Mouse (Mus musculus): ENCODE results near the gene Ogfod3. TPM values are rescaled to one million over a fixed set of nuclear protein-coding genes. Genes with fewer than 3 reads are reported as not detected.

Gene Ogfod3
- polyA plus RNA-seq, 1 experiment from 2014 or later = 15.4 TPM

DNA sequence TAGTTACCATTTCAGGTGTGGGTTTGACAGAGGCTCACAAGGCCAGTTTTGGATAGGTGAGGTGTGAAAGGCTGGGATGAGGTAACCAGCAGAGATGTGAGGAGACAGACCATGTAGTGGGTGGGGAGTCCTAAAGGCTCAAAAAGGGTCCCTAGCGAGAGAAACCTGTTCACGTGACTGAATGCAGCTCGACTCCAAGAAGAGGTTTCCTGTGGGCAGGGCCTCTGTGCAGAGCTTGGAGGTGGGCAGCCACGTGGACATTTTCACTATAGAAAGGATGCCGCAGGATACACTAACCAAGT, 701 bp downstream of the Ogfod3 start:
- no peaks in the 10 kb centered on the region for H3K36me3 ChIP-seq (ENCODE audit: control insufficient read depth, insufficient read depth)
- H3K9ac ChIP-seq (ENCODE audit: low read depth, low read length) = peak overlapping the region; percentile 7; the same call in 1 of the 2 replicates
- H3K4me3 ChIP-seq (ENCODE audit: low read depth, low read length) = peak overlapping the region; percentile 86
- H3K4me1 ChIP-seq (ENCODE audit: control insufficient read depth, low read depth, low read length) = peaks cover 17% of the 10 kb centered on the region
- no peaks in the 10 kb centered on the region for H3K27me3 ChIP-seq (ENCODE audit: control insufficient read depth, insufficient read depth, low read depth, low read length)
- H3K27ac ChIP-seq (ENCODE audit: low read length) = no peak overlapping the region
- H3K9me3 ChIP-seq (replicated peaks; ENCODE audit: control insufficient read depth, low read length) = no peaks in the 10 kb centered on the region
- 0% methylated on average over 5 of the region's 5 CpGs for WGBS (ENCODE audit: insufficient replicate concordance)
- ATAC-seq (ENCODE audit: low read depth) = no peak
- H3K4me2 ChIP-seq (ENCODE audit: low read depth, low read length) = peak overlapping the region; percentile 88

DNA sequence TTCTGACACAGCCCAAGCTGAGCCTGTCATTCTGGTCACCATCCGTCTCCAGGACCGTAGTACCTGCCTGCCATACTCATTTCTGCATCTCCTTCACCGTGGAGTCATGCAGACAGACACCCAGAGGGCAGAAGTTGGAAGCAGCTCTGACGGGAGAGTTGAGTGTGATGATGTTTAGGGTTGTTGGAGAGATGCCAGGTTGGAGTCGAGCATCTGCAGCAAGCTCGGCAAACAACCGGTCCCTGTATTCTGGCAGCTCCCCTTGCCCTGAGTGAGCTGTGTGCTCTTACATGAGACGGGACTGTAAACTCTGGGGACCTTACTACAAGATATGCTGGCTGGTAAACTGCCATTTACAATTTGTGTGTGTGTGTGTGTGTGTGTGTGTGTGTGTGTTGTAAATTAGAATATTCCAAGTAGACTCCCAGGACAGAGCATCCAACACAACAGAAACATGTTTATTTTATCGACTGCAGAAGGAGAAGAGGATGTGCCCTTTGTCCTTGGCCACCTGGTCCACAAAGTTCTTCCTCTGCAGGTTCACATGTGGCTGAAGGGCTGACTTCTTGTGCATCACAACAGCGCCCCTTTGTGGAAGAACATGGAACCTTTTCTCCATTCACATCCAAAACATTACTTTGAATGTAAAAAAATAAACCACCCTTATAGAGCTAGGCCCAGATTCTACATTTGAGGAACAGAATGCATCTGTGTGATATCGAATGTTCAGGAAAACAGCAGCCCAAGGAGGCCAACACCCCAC, 2.9 kb downstream of the Ogfod3 start:
- ATAC-seq (ENCODE audit: low read depth) = no peak
- Histone ChIP-seq H3K27ac (ENCODE audit: low read length) (no peak overlapping the region), H3K27me3 (ENCODE audit: control insufficient read depth, insufficient read depth, low read depth, low read length) (no peaks in the 10 kb centered on the region), H3K36me3 (ENCODE audit: control insufficient read depth, insufficient read depth) (no peaks in the 10 kb centered on the region), H3K4me1 (ENCODE audit: control insufficient read depth, low read depth, low read length) (peaks cover 17% of the 10 kb centered on the region), H3K4me2 (ENCODE audit: low read depth, low read length) (no peak overlapping the region), H3K4me3 (ENCODE audit: low read depth, low read length) (no peak overlapping the region), H3K9me3 (replicated peaks; ENCODE audit: control insufficient read depth, low read length) (no peaks in the 10 kb centered on the region), H3K9ac (ENCODE audit: low read depth, low read length) (no peak overlapping the region)
- WGBS (ENCODE audit: insufficient replicate concordance) = 56% methylated on average over 11 of the region's 11 CpGs

- Histone ChIP-seq H3K27ac (ENCODE audit: low read length) (no peak overlapping the region), H3K4me2 (ENCODE audit: low read depth, low read length) (no peak overlapping the region), H3K9me3 (replicated peaks; ENCODE audit: control insufficient read depth, low read length) (no peaks in the 10 kb centered on the region), H3K36me3 (ENCODE audit: control insufficient read depth, insufficient read depth) (no peaks in the 10 kb centered on the region), H3K4me1 (ENCODE audit: control insufficient read depth, low read depth, low read length) (peaks cover 17% of the 10 kb centered on the region), H3K9ac (ENCODE audit: low read depth, low read length) (no peak overlapping the region), H3K27me3 (ENCODE audit: control insufficient read depth, insufficient read depth, low read depth, low read length) (no peaks in the 10 kb centered on the region), H3K4me3 (ENCODE audit: low read depth, low read length) (no peak overlapping the region)
- WGBS (ENCODE audit: insufficient replicate concordance) = 76% methylated on average over 6 of the region's 6 CpGs
- no peak for ATAC-seq (ENCODE audit: low read depth)
Observed at GRCm38 (mm10) chr11:121200781-121201180, 3.7 kb downstream of the Ogfod3 start.

DNA sequence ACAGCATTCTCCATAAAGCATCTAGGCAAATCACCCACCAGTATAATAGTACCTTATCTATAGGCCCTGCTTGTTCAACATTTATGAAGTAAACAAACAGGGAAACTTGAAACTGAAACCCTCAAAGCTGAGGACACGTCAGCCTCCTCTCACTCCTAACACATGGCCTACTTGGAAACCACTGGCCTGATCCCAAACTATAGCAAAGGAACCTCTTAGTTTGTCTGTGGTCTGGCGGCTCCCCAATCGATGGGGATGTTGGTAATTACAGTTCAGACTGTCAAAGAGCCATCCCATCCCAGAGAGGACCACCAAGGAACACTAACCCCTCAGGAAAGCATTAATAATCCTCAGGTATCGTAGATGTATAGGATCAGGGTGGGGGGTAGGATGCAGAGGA, 4.7 kb downstream of the Ogfod3 start:
- no peaks in the 10 kb centered on the region for H3K36me3 ChIP-seq (ENCODE audit: control insufficient read depth, insufficient read depth)
- no peak overlapping the region for H3K27ac ChIP-seq (ENCODE audit: low read length)
- no peaks in the 10 kb centered on the region for H3K9me3 ChIP-seq (replicated peaks; ENCODE audit: control insufficient read depth, low read length)
- H3K4me2 ChIP-seq (ENCODE audit: low read depth, low read length) = no peak overlapping the region
- no peaks in the 10 kb centered on the region for H3K27me3 ChIP-seq (ENCODE audit: control insufficient read depth, insufficient read depth, low read depth, low read length)
- 69% methylated on average over 4 of the region's 4 CpGs for WGBS (ENCODE audit: insufficient replicate concordance)
- H3K4me1 ChIP-seq (ENCODE audit: control insufficient read depth, low read depth, low read length) = peaks cover 13% of the 10 kb centered on the region
- no peak overlapping the region for H3K4me3 ChIP-seq (ENCODE audit: low read depth, low read length)
- ATAC-seq (ENCODE audit: low read depth) = no peak
- no peak overlapping the region for H3K9ac ChIP-seq (ENCODE audit: low read depth, low read length)

DNA sequence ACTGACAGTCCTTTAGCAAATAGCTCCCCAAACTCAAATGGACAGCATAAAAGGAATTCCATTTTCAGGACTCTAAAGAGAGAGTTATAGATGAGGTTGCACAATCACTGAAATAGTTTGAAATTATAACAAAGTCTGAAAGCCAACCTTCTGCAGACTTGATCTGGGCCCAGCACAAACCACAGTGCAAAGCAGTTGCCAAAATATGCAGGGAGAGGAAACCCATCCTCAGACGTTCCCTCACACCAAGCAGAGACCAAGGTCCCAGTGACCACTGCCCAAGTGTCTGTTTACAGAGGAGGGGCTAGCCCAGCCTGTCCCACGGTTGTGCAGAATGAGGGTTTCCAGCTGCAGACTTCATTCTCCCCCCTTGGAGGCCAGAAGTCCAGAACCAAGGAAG, 5.9 kb downstream of the Ogfod3 start:
- no peak overlapping the region for H3K4me2 ChIP-seq (ENCODE audit: low read depth, low read length)
- ATAC-seq (ENCODE audit: low read depth) = no peak
- peaks cover 4% of the 10 kb centered on the region for H3K4me1 ChIP-seq (ENCODE audit: control insufficient read depth, low read depth, low read length)
- H3K4me3 ChIP-seq (ENCODE audit: low read depth, low read length) = no peak overlapping the region
- WGBS (ENCODE audit: insufficient replicate concordance) = 47% methylated on average over 2 of the region's 2 CpGs
- H3K36me3 ChIP-seq (ENCODE audit: control insufficient read depth, insufficient read depth) = no peaks in the 10 kb centered on the region
- H3K27me3 ChIP-seq (ENCODE audit: control insufficient read depth, insufficient read depth, low read depth, low read length) = no peaks in the 10 kb centered on the region
- H3K9ac ChIP-seq (ENCODE audit: low read depth, low read length) = no peak overlapping the region
- no peaks in the 10 kb centered on the region for H3K9me3 ChIP-seq (replicated peaks; ENCODE audit: control insufficient read depth, low read length)
- no peak overlapping the region for H3K27ac ChIP-seq (ENCODE audit: low read length)

DNA sequence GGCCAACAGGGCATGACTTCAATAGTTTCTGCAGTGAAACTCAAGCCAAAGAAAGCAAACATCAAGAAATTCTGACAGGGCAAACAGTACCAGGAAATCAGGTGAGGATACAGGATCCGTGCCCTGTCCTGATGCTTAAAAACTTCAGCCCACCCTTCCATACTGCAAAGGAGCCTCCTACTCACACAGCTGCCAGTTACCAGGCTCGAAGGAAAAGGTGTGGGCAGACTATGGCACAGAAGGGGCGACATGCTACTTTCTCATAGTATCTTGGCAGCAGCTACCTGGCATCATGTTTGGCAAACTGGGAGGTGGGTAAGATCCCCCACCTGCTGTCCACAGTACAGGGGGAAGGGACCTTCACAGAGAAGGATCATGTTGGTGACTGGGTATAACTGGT, 11.1 kb downstream of the Ogfod3 start:
- H3K4me1 ChIP-seq (ENCODE audit: control insufficient read depth, low read depth, low read length) = no peaks in the 10 kb centered on the region
- H3K27me3 ChIP-seq (ENCODE audit: control insufficient read depth, insufficient read depth, low read depth, low read length) = no peaks in the 10 kb centered on the region
- H3K4me3 ChIP-seq (ENCODE audit: low read depth, low read length) = no peak overlapping the region
- WGBS (ENCODE audit: insufficient replicate concordance) = 63% methylated on average over 3 of the region's 3 CpGs
- H3K9me3 ChIP-seq (replicated peaks; ENCODE audit: control insufficient read depth, low read length) = no peaks in the 10 kb centered on the region
- H3K27ac ChIP-seq (ENCODE audit: low read length) = no peak overlapping the region
- no peak overlapping the region for H3K9ac ChIP-seq (ENCODE audit: low read depth, low read length)
- H3K4me2 ChIP-seq (ENCODE audit: low read depth, low read length) = no peak overlapping the region
- H3K36me3 ChIP-seq (ENCODE audit: control insufficient read depth, insufficient read depth) = no peaks in the 10 kb centered on the region
- ATAC-seq (ENCODE audit: low read depth) = no peak

DNA sequence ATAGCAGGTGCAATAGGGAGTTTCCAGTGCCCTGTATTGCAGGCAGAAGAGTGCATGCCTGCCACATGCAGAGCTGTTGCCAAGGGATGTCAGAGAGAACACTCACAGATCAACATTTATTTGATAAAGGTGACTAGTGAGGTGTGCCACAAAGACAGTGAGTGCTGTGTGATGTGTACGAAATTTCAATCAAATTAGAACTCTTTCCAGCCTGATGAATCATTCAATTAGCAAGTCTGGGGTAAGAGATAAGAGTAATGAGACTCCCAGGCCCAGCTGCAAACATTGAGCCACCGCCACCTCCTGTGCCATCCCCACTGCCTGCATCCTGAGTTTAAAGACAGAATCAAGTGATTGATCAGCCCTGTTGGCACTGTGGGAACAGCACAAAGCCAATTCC, 11.8 kb downstream of the Ogfod3 start:
- Histone ChIP-seq H3K27ac (ENCODE audit: low read length) (no peak overlapping the region), H3K9ac (ENCODE audit: low read depth, low read length) (no peak overlapping the region), H3K4me2 (ENCODE audit: low read depth, low read length) (no peak overlapping the region), H3K36me3 (ENCODE audit: control insufficient read depth, insufficient read depth) (no peaks in the 10 kb centered on the region), H3K9me3 (replicated peaks; ENCODE audit: control insufficient read depth, low read length) (no peaks in the 10 kb centered on the region), H3K4me3 (ENCODE audit: low read depth, low read length) (no peak overlapping the region), H3K4me1 (ENCODE audit: control insufficient read depth, low read depth, low read length) (no peaks in the 10 kb centered on the region), H3K27me3 (ENCODE audit: control insufficient read depth, insufficient read depth, low read depth, low read length) (no peaks in the 10 kb centered on the region)
- ATAC-seq (ENCODE audit: low read depth) = no peak
- 46% methylated on average over 2 of the region's 2 CpGs for WGBS (ENCODE audit: insufficient replicate concordance)

DNA sequence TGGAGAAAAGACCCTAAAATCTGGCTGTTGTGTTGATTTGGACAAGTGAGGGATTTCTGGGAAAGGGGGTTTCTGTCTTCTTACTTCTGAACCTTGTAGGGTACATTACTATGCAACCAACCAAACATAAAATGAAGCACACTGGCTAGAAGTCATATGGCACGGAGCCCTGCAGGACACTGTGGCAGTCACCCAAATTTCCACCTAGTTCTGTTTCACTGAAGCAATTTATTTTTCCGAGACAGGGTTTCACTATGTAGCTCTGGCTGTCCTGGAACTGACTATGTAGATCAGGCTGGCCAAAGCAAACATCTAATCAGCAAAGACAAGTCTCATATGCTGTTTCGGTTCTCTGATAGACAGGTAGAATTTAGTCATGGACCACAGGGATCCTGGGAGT, 14.8 kb downstream of the Ogfod3 start:
- no peaks in the 10 kb centered on the region for H3K9me3 ChIP-seq (replicated peaks; ENCODE audit: control insufficient read depth, low read length)
- no peaks in the 10 kb centered on the region for H3K36me3 ChIP-seq (ENCODE audit: control insufficient read depth, insufficient read depth)
- H3K4me2 ChIP-seq (ENCODE audit: low read depth, low read length) = no peak overlapping the region
- H3K4me1 ChIP-seq (ENCODE audit: control insufficient read depth, low read depth, low read length) = no peaks in the 10 kb centered on the region
- H3K4me3 ChIP-seq (ENCODE audit: low read depth, low read length) = no peak overlapping the region
- no peak overlapping the region for H3K27ac ChIP-seq (ENCODE audit: low read length)
- ATAC-seq (ENCODE audit: low read depth) = no peak
- H3K9ac ChIP-seq (ENCODE audit: low read depth, low read length) = no peak overlapping the region
- 69% methylated on average over 3 of the region's 3 CpGs for WGBS (ENCODE audit: insufficient replicate concordance)
- H3K27me3 ChIP-seq (ENCODE audit: control insufficient read depth, insufficient read depth, low read depth, low read length) = no peaks in the 10 kb centered on the region

DNA sequence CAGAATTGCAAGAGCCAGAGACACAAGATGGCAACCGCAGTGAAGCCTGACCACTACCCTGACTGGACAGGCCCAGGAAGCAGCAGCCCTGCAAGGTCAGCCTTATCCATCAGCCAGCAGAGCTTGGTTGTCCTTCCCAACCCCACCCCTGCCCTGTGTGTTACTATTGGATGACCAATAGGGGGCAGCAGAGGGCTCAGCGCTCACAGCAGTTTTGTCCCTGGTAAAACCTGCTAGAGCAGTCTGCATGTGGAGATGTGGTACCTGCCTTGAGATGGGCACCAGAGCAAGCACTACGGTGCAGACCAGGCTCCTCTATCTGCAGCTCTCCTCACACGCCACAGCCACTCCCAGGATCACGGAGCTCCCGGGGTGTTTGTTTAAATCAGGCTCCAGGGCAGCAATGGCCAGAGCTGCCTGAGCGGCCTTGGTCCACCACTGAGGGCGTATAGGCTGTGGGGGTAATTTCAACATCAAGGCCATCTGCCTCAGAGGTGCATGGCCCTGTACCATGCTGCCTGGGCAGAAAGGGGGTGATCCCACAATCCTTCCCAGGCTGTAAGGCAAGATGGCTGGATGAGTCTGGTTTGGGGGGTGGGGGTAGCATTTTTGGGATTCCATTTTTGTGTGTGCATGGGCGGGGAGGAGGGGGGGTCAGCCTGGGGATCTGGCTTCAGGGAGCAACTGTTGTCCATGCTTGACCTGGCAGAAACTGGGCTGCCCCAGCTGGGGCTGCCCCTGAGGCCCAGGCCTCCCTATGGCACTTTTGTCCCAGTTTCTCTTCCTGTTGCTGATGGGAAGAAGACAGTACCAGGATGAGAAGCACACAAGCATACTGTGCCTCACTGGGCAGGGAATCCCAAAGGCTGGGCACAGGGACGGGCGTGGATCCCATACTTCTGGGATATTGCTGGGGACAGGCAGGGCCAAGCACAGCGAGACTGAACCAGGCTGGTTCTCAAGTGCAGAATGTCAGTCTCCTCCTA, 27.9 kb downstream of the Ogfod3 start:
- Histone ChIP-seq H3K27me3 (ENCODE audit: control insufficient read depth, insufficient read depth, low read depth, low read length) (no peaks in the 10 kb centered on the region), H3K4me2 (ENCODE audit: low read depth, low read length) (no peak overlapping the region), H3K27ac (ENCODE audit: low read length) (no peak overlapping the region), H3K9ac (ENCODE audit: low read depth, low read length) (no peak overlapping the region), H3K36me3 (ENCODE audit: control insufficient read depth, insufficient read depth) (no peaks in the 10 kb centered on the region), H3K4me3 (ENCODE audit: low read depth, low read length) (no peak overlapping the region), H3K9me3 (replicated peaks; ENCODE audit: control insufficient read depth, low read length) (no peaks in the 10 kb centered on the region), H3K4me1 (ENCODE audit: control insufficient read depth, low read depth, low read length) (no peaks in the 10 kb centered on the region)
- peak; percentile 58 for ATAC-seq (ENCODE audit: low read depth)
- WGBS (ENCODE audit: insufficient replicate concordance) = 46% methylated on average over 12 of the region's 12 CpGs

All from liver, embryonic 16.5 days (tissue).